Mouse (Mus musculus) stomach, postnatal 0 days (tissue): Measurements from ENCODE around the gene Cpsf4l.

ENCODE experiments used
- CTCF ChIP-seq: IDR thresholded peaks from 2 replicates; pipeline ENCODE4 v1.5.1; 2016; ENCODE audit warnings: antibody characterized with exemption, low read depth, mild to moderate bottlenecking, moderate library complexity
- EP300 ChIP-seq: optimal IDR thresholded peaks from 2 replicates; pipeline ENCODE3; 2016; ENCODE audit warnings: antibody characterized with exemption

GRCm38 (mm10) chr11:113729239-113729638 is 19.4 kb upstream of the Cpsf4l start:
- TF ChIP-seq CTCF (no peak), EP300 (no peak)
